Mouse (Mus musculus) olfactory bulb, adult 2 months (tissue): ENCODE data around the gene Babam2.

ENCODE experiments used
- CTCF ChIP-seq: fragments of 200-500 bp; IDR thresholded peaks from 2 replicates; pipeline ENCODE4 v1.5.1; 2012; ENCODE audit warnings: low read depth, mild to moderate bottlenecking, low read length, moderate library complexity; ENCODE audit not compliant: insufficient read depth
- POLR2A ChIP-seq: fragments of 200-500 bp; IDR thresholded peaks from 2 replicates; pipeline ENCODE4 v1.6.1; 2012; ENCODE audit warnings: mild to moderate bottlenecking, low read depth, low read length, moderate library complexity; ENCODE audit not compliant: insufficient read depth

GRCm38 (mm10) chr5:31974614-31975168 lies 277.2 kb downstream of the Babam2 start:
- TF ChIP-seq POLR2A (no peak), CTCF (no peak)
